Mouse (Mus musculus) E14TG2a.4 (cell line): Measurements from ENCODE around the gene Cdk2ap2.
"Not testable (repeated sequence)": the region's sequence is repeated elsewhere in the genome, so short reads cannot be mapped to it uniquely, and the experiment has no call there.

Source experiments
- CTCF ChIP-seq: conservative IDR thresholded peaks from 2 replicates; pipeline ENCODE4 v1.5.1; 2014; ENCODE audit warnings: low read length
- NANOG ChIP-seq: IDR thresholded peaks from 2 replicates; pipeline ENCODE4 v1.6.1; 2014; ENCODE audit warnings: borderline replicate concordance, low read length, mixed read lengths
- POU5F1 ChIP-seq: IDR thresholded peaks from 2 replicates; pipeline ENCODE4 v1.6.1; 2014; ENCODE audit warnings: low read length, borderline replicate concordance

GRCm38 (mm10) chr19:4060044-4060898 is 36.7 kb upstream of the Cdk2ap2 start:
- not testable (repeated sequence) for TF ChIP-seq CTCF, NANOG, POU5F1
